Mouse (Mus musculus): Measurements from ENCODE around the gene Bpifb4.
A peak's percentile ranks its signal among the peaks of the same experiment; 100 is the strongest.

GRCm38 (mm10) chr2:153929871-153930413 lies 8.1 kb upstream of the Bpifb4 start:
- TF ChIP-seq CTCF (IDR thresholded peaks at IDR 0.05; ENCODE audit: low read depth, low read length) (peak; percentile 73), TAL1 (conservative IDR thresholded peaks at IDR 0.05; ENCODE audit: low read depth, low read length) (no peak), POLR2AphosphoS5 (IDR thresholded peaks at IDR 0.05; ENCODE audit: insufficient replicate concordance, low read depth, low read length) (no peak), GATA1 (IDR thresholded peaks at IDR 0.05; ENCODE audit: borderline replicate concordance, low read length) (no peak), GATA2 (IDR thresholded peaks at IDR 0.05; ENCODE audit: borderline replicate concordance, low read depth, low read length) (no peak)
